Mouse (Mus musculus) intestine, embryonic 15.5 days (tissue): ENCODE measurements around the gene 1700016C15Rik. TPM values are rescaled to one million over a fixed set of nuclear protein-coding genes. Genes with fewer than 3 reads are reported as not detected.
A peak's percentile ranks its signal among the peaks of the same experiment; 100 is the strongest.

Experiments
- ATAC-seq: fragments of 200-750 bp; cut with Nextera tagmentation; 2 replicates; pipeline ENCODE4 v1.8.0; 2017; ENCODE audit warnings: moderate TSS enrichment, moderate library complexity
- H3K27ac ChIP-seq: fragments of 300-500 bp; sonication (generic); 2 replicates; pipeline ENCODE4 v1.5.1; 2015; ENCODE audit warnings: mild to moderate bottlenecking, inconsistent platforms
- H3K27me3 ChIP-seq: fragments of 300-500 bp; sonication (generic); replicated peaks from 2 replicates; pipeline ENCODE4 v1.6.1; 2015; ENCODE audit warnings: inconsistent platforms
- H3K36me3 ChIP-seq: fragments of 300-500 bp; sonication (generic); 2 replicates; pipeline ENCODE4 v1.6.1; 2015; ENCODE audit warnings: inconsistent platforms
- H3K4me1 ChIP-seq: fragments of 300-500 bp; sonication (generic); replicated peaks from 2 replicates; pipeline ENCODE4 v1.6.1; 2015; ENCODE audit warnings: inconsistent platforms
- H3K4me2 ChIP-seq: fragments of 300-500 bp; sonication (generic); replicated peaks from 2 replicates; pipeline ENCODE4 v1.6.1; 2015; ENCODE audit warnings: mild to moderate bottlenecking, inconsistent platforms
- H3K4me3 ChIP-seq: fragments of 300-500 bp; sonication (generic); replicated peaks from 2 replicates; pipeline ENCODE4 v1.5.1; 2015; ENCODE audit warnings: inconsistent platforms
- H3K9ac ChIP-seq: fragments of 300-500 bp; sonication (generic); 2 replicates; pipeline ENCODE4 v1.6.1; 2015; ENCODE audit warnings: inconsistent platforms
- H3K9me3 ChIP-seq: fragments of 300-500 bp; sonication (generic); 2 replicates; pipeline ENCODE4 v1.6.1; 2016; ENCODE audit warnings: inconsistent platforms
- WGBS: fragments of 180-500 bp; shearing (Covaris S2); methylation state at CpG from one replicate; pipeline ENCODE4 v1.1.7; 2015; 5-methylcytosine and 5-hydroxymethylcytosine counted together
- polyA plus RNA-seq: library from polyadenylated mRNA; unstranded; fragments of >200 nt; fragmentation: Nextera tagmentation; extraction: Ambion mirVana; gene quantifications from 2 replicates; pipeline ENCODE4 v1.2.1, GENCODE M21; 2015

Gene 1700016C15Rik
- polyA plus RNA-seq, 1 experiment from 2014 or later = 0.19 TPM

GRCm38 (mm10) chr1:177705204-177705603, 24.4 kb upstream of the 1700016C15Rik start:
- no peaks in the 10 kb centered on the region for H3K4me1 ChIP-seq
- 49% methylated on average over 2 of the region's 2 CpGs for WGBS
- H3K9me3 ChIP-seq = no peaks in the 10 kb centered on the region
- H3K4me3 ChIP-seq = no peak overlapping the region
- no peak overlapping the region for H3K4me2 ChIP-seq
- H3K27me3 ChIP-seq = no peaks in the 10 kb centered on the region; the same call in 1 of the 2 replicates
- no peak overlapping the region for H3K9ac ChIP-seq
- no peaks in the 10 kb centered on the region for H3K36me3 ChIP-seq
- no peak for ATAC-seq
- no peak overlapping the region for H3K27ac ChIP-seq

DNA sequence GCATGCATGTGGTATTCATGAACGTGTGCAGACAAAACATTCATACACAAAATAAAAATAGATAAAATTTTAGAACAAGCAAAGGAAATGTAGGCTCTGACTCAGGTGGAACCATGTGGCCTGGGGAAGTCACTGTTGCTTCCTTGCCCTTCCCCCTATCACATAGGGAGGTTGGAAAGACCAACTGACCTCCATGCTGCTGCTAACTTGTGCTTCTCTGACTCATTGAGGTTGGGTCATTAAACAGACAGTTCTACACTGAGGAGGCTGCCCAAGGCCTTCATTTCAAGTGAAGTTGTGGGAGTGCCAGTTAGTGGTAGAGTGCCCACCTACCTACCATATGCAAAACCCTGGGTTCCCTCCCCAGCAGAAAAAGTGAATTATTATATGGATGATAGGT, 22.0 kb upstream of the 1700016C15Rik start:
- Histone ChIP-seq H3K9ac (no peak overlapping the region), H3K4me2 (no peak overlapping the region), H3K36me3 (no peaks in the 10 kb centered on the region), H3K4me3 (no peak overlapping the region), H3K9me3 (no peaks in the 10 kb centered on the region), H3K27me3 (no peaks in the 10 kb centered on the region), H3K4me1 (no peaks in the 10 kb centered on the region), H3K27ac (no peak overlapping the region)
- 83% methylated on average over 1 of the region's 1 CpGs for WGBS
- ATAC-seq = no peak

DNA sequence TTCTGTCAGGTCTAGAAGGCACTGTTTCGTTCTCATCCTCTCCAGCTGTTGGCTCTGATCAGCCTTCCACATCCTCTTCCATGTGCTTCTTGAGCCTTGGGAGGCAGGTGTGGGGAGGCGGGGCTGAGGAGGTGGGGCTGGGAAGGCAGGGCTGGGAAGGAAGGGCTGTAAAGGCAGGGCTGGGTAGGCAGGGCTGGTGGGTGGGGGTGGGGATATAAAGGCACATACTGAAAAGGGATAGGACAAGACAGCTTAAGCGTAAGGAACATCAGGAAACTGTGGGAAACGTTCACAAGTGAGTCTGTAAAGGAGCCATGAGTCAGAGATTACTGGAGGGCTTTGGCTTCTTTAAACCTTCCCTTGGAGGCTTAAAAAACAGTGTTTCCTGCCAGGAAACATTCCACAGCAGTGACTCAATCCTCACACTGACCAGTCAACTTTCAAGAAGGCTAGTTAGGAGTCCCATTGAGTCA, 21.0 kb upstream of the 1700016C15Rik start:
- no peaks in the 10 kb centered on the region for H3K36me3 ChIP-seq
- no peak overlapping the region for H3K27ac ChIP-seq
- no peaks in the 10 kb centered on the region for H3K9me3 ChIP-seq
- ATAC-seq = peak; percentile 76
- H3K4me3 ChIP-seq = no peak overlapping the region
- no peak overlapping the region for H3K9ac ChIP-seq
- no peak overlapping the region for H3K4me2 ChIP-seq
- H3K27me3 ChIP-seq = no peaks in the 10 kb centered on the region
- H3K4me1 ChIP-seq = no peaks in the 10 kb centered on the region
- 42% methylated on average over 4 of the region's 4 CpGs for WGBS

GRCm38 (mm10) chr1:177711000-177711399, 18.6 kb upstream of the 1700016C15Rik start:
- Histone ChIP-seq H3K27me3 (no peaks in the 10 kb centered on the region), H3K27ac (0 out of 2 replicates have a peak overlapping the region, but pooled peaks have one; percentile 36), H3K36me3 (no peaks in the 10 kb centered on the region), H3K4me2 (no peak overlapping the region), H3K9me3 (no peaks in the 10 kb centered on the region), H3K9ac (no peak overlapping the region), H3K4me3 (no peak overlapping the region), H3K4me1 (no peaks in the 10 kb centered on the region)
- 52% methylated on average over 2 of the region's 2 CpGs for WGBS
- peak; percentile 86 for ATAC-seq

DNA sequence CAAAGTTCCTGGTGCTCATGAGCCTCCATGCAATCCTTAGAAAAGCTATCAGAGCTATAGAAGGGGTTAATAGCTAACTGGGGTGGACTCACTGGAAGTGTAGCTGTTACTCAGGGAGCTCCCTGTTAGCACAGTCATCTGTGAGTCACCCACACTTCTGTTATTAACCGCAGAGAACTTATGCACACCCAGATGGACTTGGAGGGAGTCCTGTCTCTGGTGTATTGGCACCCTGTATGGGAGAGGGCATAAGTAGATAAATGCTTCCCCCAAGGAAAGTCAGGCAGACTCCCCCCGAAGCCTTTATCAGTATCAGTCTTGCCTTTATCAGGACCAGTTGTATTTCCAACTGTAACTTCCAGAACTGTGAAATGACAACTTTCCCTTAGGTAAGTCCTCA, 18.2 kb upstream of the 1700016C15Rik start:
- Histone ChIP-seq H3K36me3 (no peaks in the 10 kb centered on the region), H3K4me3 (no peak overlapping the region), H3K27ac (0 out of 2 replicates have a peak overlapping the region, but pooled peaks have one; percentile 36), H3K9ac (no peak overlapping the region), H3K4me1 (no peaks in the 10 kb centered on the region), H3K4me2 (no peak overlapping the region), H3K9me3 (no peaks in the 10 kb centered on the region), H3K27me3 (no peaks in the 10 kb centered on the region)
- ATAC-seq = peak; percentile 90
- 68% methylated on average over 2 of the region's 2 CpGs for WGBS

DNA sequence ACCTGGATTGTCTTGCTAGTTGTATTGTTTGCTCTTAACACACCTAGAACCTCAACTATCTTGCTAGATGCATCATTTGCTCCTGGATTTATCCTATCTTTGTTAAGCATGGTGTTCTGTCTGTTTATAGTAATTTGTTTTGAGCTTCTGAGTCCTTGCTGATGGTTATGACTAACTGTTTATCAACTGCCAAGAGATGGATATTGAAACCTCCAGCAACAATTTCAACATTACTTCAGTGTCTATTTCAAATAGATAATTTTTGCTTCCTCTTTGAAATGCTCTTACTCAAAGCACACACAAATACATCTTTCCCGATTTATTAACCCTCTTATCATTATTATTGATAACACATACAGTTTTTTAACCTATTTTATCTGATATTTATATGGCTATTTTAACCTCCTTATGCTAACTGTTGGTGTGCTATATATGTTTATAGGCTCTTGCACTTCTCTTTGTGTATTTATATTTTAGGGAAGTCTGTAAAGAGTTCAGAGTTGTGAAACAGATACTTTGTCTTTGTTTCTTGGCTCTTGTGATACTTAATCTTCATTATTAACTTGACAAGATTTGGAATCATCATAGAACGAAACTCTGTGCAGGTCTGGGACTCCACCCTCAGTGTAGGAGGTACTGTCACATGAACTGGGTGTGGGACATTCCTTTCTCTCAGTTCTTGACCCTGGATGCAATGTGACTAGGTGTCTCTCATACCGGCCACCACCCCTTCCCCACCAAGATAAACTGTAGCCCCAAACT, 15.8 kb upstream of the 1700016C15Rik start:
- no peaks in the 10 kb centered on the region for H3K9me3 ChIP-seq
- no peaks in the 10 kb centered on the region for H3K27me3 ChIP-seq
- no peak overlapping the region for H3K4me3 ChIP-seq
- H3K36me3 ChIP-seq = no peaks in the 10 kb centered on the region
- no peak overlapping the region for H3K27ac ChIP-seq
- H3K4me1 ChIP-seq = no peaks in the 10 kb centered on the region
- no peak overlapping the region for H3K4me2 ChIP-seq
- no peak overlapping the region for H3K9ac ChIP-seq
- WGBS = 63% methylated on average over 3 of the region's 3 CpGs
- ATAC-seq = peak; percentile 43

GRCm38 (mm10) chr1:177714397-177715012, 15.1 kb upstream of the 1700016C15Rik start:
- Histone ChIP-seq H3K4me3 (no peak overlapping the region), H3K9me3 (no peaks in the 10 kb centered on the region), H3K27ac (no peak overlapping the region), H3K27me3 (no peaks in the 10 kb centered on the region), H3K36me3 (no peaks in the 10 kb centered on the region), H3K9ac (no peak overlapping the region), H3K4me1 (no peaks in the 10 kb centered on the region), H3K4me2 (no peak overlapping the region)
- ATAC-seq = no peak
- 81% methylated on average over 5 of the region's 5 CpGs for WGBS

DNA sequence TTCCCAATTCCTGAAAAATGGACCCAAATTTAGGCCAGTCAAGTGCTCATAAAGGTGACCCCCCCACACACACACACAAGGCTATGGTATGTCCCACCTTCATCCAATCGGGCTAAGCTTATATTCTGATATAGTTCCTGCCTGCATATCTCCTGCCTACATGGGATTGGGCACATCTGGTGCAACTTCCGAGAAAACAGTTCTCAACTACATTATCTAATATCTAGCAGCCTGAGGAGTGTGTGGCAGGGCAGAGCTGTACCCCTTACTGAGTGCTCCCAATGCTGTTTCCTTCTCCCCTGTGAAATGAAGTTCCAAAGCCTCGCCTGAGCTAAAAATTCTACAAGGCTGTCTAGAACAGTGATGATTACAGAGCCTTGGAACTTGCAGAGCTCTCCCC, 13.2 kb upstream of the 1700016C15Rik start:
- no peaks in the 10 kb centered on the region for H3K36me3 ChIP-seq
- H3K27ac ChIP-seq = no peak overlapping the region
- 76% methylated on average over 3 of the region's 3 CpGs for WGBS
- no peak overlapping the region for H3K9ac ChIP-seq
- H3K27me3 ChIP-seq = no peaks in the 10 kb centered on the region
- H3K4me2 ChIP-seq = no peak overlapping the region
- no peaks in the 10 kb centered on the region for H3K9me3 ChIP-seq
- H3K4me1 ChIP-seq = no peaks in the 10 kb centered on the region
- no peak for ATAC-seq
- no peak overlapping the region for H3K4me3 ChIP-seq

DNA sequence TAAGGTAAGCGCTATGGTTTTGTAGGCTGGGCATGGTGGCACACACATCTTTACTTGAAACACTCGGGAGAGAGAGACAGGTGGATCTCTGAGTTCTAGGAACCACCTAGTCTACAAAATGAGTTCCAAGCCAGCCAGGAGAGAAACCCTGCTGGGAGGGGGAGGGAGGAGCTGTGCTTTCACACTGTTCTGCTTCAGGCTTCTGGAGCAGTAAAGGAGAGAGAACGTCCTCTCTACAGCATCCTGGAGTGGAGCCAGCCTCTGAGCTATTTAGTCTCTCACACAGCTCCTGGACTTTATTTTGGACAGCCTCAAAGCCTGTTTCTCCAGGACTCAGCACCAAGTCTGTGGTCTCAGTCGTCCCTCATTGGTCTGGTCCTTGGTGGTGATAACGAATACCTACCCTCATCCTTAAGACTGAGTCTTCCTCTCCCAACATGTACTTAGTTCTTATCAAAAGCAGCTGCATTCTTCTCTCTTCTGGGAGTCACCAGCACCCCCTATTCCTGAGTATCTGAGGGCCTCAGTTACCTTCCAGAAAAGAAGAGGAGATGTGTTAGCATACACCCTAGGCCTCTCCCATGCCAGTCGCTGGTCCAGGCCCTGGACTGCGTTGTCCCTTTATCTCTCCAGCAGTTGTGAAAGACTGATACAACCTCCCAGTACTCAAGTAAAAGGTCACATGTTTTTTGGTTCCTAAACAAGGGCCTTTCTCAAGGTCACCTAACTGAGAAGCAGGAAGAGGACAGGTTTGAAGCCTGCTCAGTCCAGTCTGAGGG, 12.4 kb upstream of the 1700016C15Rik start:
- no peaks in the 10 kb centered on the region for H3K9me3 ChIP-seq
- H3K27ac ChIP-seq = no peak overlapping the region
- no peak for ATAC-seq
- 72% methylated on average over 7 of the region's 7 CpGs for WGBS
- no peak overlapping the region for H3K4me2 ChIP-seq
- no peaks in the 10 kb centered on the region for H3K27me3 ChIP-seq
- H3K9ac ChIP-seq = no peak overlapping the region
- H3K36me3 ChIP-seq = no peaks in the 10 kb centered on the region
- no peaks in the 10 kb centered on the region for H3K4me1 ChIP-seq
- H3K4me3 ChIP-seq = no peak overlapping the region

DNA sequence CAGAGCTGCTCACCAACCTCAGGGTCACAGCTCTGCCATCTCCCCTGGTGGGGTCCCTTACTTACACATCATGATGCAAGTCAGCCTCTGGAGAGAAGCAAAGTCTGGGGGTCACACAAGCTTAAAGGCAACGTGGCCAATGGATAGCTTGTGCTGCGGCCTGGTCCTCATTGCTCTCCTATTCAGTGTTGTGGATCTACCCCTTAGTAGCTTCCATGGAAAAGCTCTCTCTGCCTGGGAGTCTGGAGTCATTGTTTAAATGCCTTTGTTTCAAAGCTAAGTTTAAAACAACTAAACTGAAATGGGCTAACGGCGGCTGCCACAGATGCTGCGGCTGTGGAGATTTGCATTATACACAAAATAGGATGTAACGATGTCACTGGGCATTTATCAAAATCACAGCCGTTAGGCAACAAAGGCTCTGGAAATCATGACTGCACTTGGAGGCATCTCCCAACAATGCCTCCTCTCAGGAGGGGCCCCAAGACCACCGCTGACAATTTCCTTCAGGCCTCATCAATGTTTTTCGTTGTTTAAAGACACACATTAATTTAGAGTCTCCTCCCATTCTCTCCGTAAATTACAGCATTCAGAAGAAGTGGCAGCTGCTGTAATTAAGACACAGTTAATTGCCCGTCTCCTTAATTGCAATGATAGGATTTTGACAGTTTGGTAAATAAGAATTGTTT, 11.1 kb upstream of the 1700016C15Rik start:
- H3K4me1 ChIP-seq = no peaks in the 10 kb centered on the region
- no peak for ATAC-seq
- no peaks in the 10 kb centered on the region for H3K9me3 ChIP-seq
- no peak overlapping the region for H3K4me2 ChIP-seq
- H3K27me3 ChIP-seq = no peaks in the 10 kb centered on the region
- no peak overlapping the region for H3K9ac ChIP-seq
- H3K4me3 ChIP-seq = no peak overlapping the region
- H3K36me3 ChIP-seq = no peaks in the 10 kb centered on the region
- WGBS = 58% methylated on average over 11 of the region's 11 CpGs
- no peak overlapping the region for H3K27ac ChIP-seq

DNA sequence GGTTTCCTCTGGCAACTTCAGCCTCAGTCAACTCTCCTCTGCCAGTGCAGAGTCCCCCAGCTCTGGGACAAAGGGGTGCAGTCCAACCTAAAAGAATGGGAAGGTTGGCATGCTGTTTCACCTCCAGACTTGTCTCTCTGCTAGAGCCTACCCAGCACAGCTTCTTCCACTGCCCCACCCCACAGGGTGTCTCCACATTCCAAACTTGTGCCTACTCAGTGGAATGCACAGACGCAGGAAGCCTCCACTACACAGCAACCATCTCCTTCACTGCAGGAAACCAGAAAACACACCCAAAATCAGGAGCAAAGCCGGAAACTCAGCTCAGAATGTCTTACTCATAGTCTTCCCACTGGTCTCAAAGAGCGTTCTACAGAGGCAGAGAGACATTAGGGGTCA, 10.6 kb upstream of the 1700016C15Rik start:
- no peak overlapping the region for H3K4me2 ChIP-seq
- whole genome bisulfite sequencing = 69% methylated on average over 3 of the region's 3 CpGs
- H3K27ac ChIP-seq = no peak overlapping the region
- no peak overlapping the region for H3K9ac ChIP-seq
- no peaks in the 10 kb centered on the region for H3K4me1 ChIP-seq
- no peak for ATAC-seq
- H3K36me3 ChIP-seq = no peaks in the 10 kb centered on the region
- no peak overlapping the region for H3K4me3 ChIP-seq
- no peaks in the 10 kb centered on the region for H3K27me3 ChIP-seq
- H3K9me3 ChIP-seq = no peaks in the 10 kb centered on the region

GRCm38 (mm10) chr1:177723786-177724185, 5.8 kb upstream of the 1700016C15Rik start:
- Histone ChIP-seq H3K9ac (no peak overlapping the region), H3K36me3 (no peaks in the 10 kb centered on the region), H3K9me3 (no peaks in the 10 kb centered on the region), H3K27me3 (no peaks in the 10 kb centered on the region), H3K27ac (no peak overlapping the region), H3K4me2 (no peak overlapping the region), H3K4me3 (no peak overlapping the region), H3K4me1 (no peaks in the 10 kb centered on the region)
- WGBS = 56% methylated on average over 4 of the region's 4 CpGs
- ATAC-seq = no peak
